Mouse (Mus musculus) bone marrow, adult 2 months (tissue): ENCODE measurements at regions not wholly inside any gene's neighbourhood (a gene's known extent, or its start where the extent isn't known, plus 50 kb on each side); places are given as distances from the start of the nearest gene placed in this dataset.
A peak's percentile ranks its signal among the peaks of the same experiment; 100 is the strongest.

Experiments
- H3K27ac ChIP-seq: fragments of 200-500 bp; 2 replicates; pipeline ENCODE4 v1.5.1; 2012; ENCODE audit warnings: low read depth, mild to moderate bottlenecking, control low read depth, inconsistent platforms, low read length; ENCODE audit not compliant: control insufficient read depth, poor library complexity, insufficient read depth
- H3K4me1 ChIP-seq: fragments of 200-500 bp; 2 replicates; pipeline ENCODE4 v1.6.1; 2011; ENCODE audit warnings: low read length; ENCODE audit not compliant: control insufficient read depth, insufficient read depth
- H3K4me3 ChIP-seq: fragments of 200-500 bp; replicated peaks from 2 replicates; pipeline ENCODE3; 2011; ENCODE audit warnings: mild to moderate bottlenecking, low read depth, low read length, control low read depth; ENCODE audit not compliant: control insufficient read depth
- CTCF ChIP-seq: fragments of 200-500 bp; IDR thresholded peaks from 2 replicates; pipeline ENCODE4 v1.5.1; 2011; ENCODE audit warnings: low read length, control low read depth; ENCODE audit not compliant: control insufficient read depth, insufficient read depth
- POLR2A ChIP-seq: fragments of 200-500 bp; IDR thresholded peaks from 2 replicates; pipeline ENCODE4 v1.6.1; 2011; ENCODE audit warnings: low read depth, mild to moderate bottlenecking, control low read depth, low read length, borderline replicate concordance; ENCODE audit not compliant: control insufficient read depth
- WGBS: fragments of 180-500 bp; shearing (Covaris S2); methylation state at CpG from one replicate; pipeline ENCODE4 v1.1.7; 2018; 5-methylcytosine and 5-hydroxymethylcytosine counted together

DNA sequence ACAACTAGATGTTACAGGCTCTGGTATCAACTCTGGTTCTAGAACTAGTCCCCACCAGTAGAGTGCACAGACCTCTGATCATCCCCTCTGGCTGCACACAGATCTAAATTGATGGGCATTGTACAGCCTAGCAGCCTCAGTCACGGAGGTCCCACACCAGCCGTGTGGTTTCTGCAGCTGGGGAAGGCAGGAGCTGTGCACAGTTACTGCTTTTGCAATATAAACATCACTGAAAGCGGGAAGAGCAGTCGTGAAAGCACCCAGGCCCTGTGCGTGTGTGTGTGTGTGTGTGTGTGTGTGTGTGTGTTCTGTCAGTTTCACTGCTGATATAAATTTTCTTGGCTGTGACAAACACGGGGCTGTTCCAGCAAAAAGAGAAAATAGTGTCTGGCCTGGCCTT is 84.4 kb upstream of the Ppp1r26 start:
- TF ChIP-seq POLR2A: no peak
- no peak overlapping the region for H3K27ac ChIP-seq
- H3K4me1 ChIP-seq: no peaks in the 10 kb centered on the region
- H3K4me3 ChIP-seq: no peak overlapping the region
- 12% methylated on average over 6 of the region's 6 CpGs for WGBS

DNA sequence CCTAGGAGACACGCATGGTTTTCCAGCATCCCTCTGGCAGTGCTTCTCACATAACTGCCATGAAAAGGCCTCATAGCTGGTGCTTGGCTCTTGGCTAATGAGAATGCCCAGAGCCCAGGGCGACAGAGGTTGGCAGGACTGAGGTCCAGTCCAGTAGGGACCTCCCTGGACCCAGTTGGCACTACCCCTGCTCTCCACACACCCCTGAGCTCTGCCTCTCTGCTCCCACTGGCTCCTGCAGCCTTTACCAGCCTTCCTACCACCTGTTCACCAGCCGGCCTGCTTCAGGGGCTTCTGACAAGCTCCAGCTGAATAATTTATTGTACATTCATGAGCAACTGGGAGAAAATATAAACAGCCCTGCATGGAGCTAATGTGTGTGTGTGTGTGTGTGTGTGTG is 82.0 kb upstream of the Ppp1r26 start:
- Histone ChIP-seq H3K4me1 (no peaks in the 10 kb centered on the region), H3K4me3 (no peak overlapping the region), H3K27ac (no peak overlapping the region)
- TF ChIP-seq CTCF (no peak), POLR2A (no peak)
- WGBS: 71% methylated on average over 3 of the region's 3 CpGs

- no peaks in the 10 kb centered on the region for H3K4me1 ChIP-seq
- no peak overlapping the region for H3K27ac ChIP-seq
- 86% methylated on average over 5 of the region's 5 CpGs for WGBS
- no peak overlapping the region for H3K4me3 ChIP-seq
- no peak for TF ChIP-seq POLR2A
- no peak for TF ChIP-seq CTCF
These were observed 80.8 kb upstream of the Ppp1r26 start for GRCm38 (mm10) chr2:28365756-28366155.

- Histone ChIP-seq H3K27ac (no peak overlapping the region), H3K4me3 (no peak overlapping the region), H3K4me1 (no peaks in the 10 kb centered on the region; the same call in 1 of the 2 replicates)
- no peak for TF ChIP-seq POLR2A
- TF ChIP-seq CTCF: peak; percentile 80
- WGBS: 4% methylated on average over 3 of the region's 3 CpGs
These were observed 71.8 kb upstream of the Ppp1r26 start for GRCm38 (mm10) chr2:28374838-28375237.

GRCm38 (mm10) chr2:28377948-28378822 is 68.4 kb upstream of the Ppp1r26 start:
- no peak for TF ChIP-seq POLR2A
- TF ChIP-seq CTCF: no peak
- no peak overlapping the region for H3K27ac ChIP-seq
- 70% methylated on average over 9 of the region's 9 CpGs for WGBS
- H3K4me3 ChIP-seq: no peak overlapping the region
- no peaks in the 10 kb centered on the region; the same call in 1 of the 2 replicates for H3K4me1 ChIP-seq

DNA sequence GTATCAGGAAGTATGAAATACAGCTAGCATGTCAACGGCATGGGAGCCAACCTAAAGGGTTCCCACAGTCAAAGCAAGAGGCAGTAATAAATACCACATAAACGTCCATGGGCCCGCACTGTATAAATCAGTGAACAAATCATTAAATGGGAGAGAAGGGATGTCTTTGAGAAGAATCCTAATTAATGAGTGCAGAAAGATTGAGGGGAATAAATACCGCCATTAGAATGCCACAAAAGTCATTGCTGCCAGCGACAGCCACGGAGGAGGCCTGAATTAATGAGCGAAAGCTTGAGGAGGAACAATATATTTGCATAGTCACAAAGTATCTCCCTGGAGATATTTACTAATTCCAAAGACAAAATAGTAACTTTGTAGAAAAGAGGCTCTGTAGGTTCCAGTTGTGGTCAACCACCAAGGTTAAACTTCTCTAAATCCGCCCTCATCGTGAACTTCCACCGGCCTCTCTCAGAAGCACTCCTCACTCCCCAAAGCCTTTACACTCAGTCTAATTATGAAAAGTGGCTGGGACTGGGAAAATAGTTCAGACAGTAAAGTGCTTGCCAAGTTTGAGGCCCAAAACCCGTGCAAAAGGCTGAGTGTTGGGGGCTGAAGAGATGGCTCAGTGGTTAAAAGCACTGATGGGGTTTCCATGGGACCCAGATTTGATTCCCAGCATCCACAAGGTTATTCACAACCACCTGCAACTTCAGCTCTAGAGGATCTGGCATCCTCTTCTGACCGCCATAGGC is 64.4 kb upstream of the Ppp1r26 start:
- H3K4me1 ChIP-seq: no peaks in the 10 kb centered on the region
- WGBS: 59% methylated on average over 12 of the region's 12 CpGs
- no peak overlapping the region for H3K27ac ChIP-seq
- TF ChIP-seq POLR2A (no peak), CTCF (no peak)
- no peak overlapping the region for H3K4me3 ChIP-seq

GRCm38 (mm10) chr2:28384875-28385274 is 61.7 kb upstream of the Ppp1r26 start:
- Histone ChIP-seq H3K4me1 (peaks cover under 1% of the 10 kb centered on the region), H3K27ac (no peak overlapping the region), H3K4me3 (no peak overlapping the region)
- 76% methylated on average over 8 of the region's 8 CpGs for WGBS
- TF ChIP-seq CTCF (no peak), POLR2A (no peak)

GRCm38 (mm10) chr2:28386784-28387183 is 59.8 kb upstream of the Ppp1r26 start:
- Histone ChIP-seq H3K4me1 (peaks cover 2% of the 10 kb centered on the region), H3K4me3 (no peak overlapping the region), H3K27ac (no peak overlapping the region)
- WGBS: 71% methylated on average over 1 of the region's 1 CpGs
- TF ChIP-seq CTCF (no peak), POLR2A (no peak)

GRCm38 (mm10) chr2:28387422-28387836 is 59.2 kb upstream of the Ppp1r26 start:
- 17% methylated on average over 6 of the region's 6 CpGs for WGBS
- TF ChIP-seq CTCF (no peak), POLR2A (no peak)
- Histone ChIP-seq H3K27ac (no peak overlapping the region), H3K4me3 (no peak overlapping the region), H3K4me1 (peaks cover 2% of the 10 kb centered on the region)
